Mouse (Mus musculus) neural tube, embryonic 13.5 days (tissue): Measurements from ENCODE around the gene Ptcd2. TPM values are rescaled to one million over a fixed set of nuclear protein-coding genes. Genes with fewer than 3 reads are reported as not detected.

Experiments used
- ATAC-seq: fragments of 200-750 bp; cut with Nextera tagmentation; 2 replicates; pipeline ENCODE4 v1.8.0; 2017; ENCODE audit warnings: low read depth, mild to moderate bottlenecking, moderate TSS enrichment, moderate library complexity
- H3K27ac ChIP-seq: fragments of 300-500 bp; sonication (generic); replicated peaks from 2 replicates; pipeline ENCODE4 v1.5.1; 2015; ENCODE audit warnings: moderate library complexity, mild to moderate bottlenecking, inconsistent platforms
- H3K27me3 ChIP-seq: fragments of 300-500 bp; sonication (generic); 2 replicates; pipeline ENCODE4 v1.6.1; 2015; ENCODE audit warnings: mild to moderate bottlenecking, inconsistent platforms
- H3K36me3 ChIP-seq: fragments of 300-500 bp; sonication (generic); 2 replicates; pipeline ENCODE4 v1.6.1; 2015; ENCODE audit warnings: mild to moderate bottlenecking, inconsistent platforms
- H3K4me1 ChIP-seq: fragments of 300-500 bp; sonication (generic); replicated peaks from 2 replicates; pipeline ENCODE4 v1.6.1; 2015; ENCODE audit warnings: inconsistent platforms
- H3K4me2 ChIP-seq: fragments of 300-500 bp; sonication (generic); 2 replicates; pipeline ENCODE4 v1.6.1; 2015; ENCODE audit warnings: inconsistent platforms, mild to moderate bottlenecking, moderate library complexity
- H3K4me3 ChIP-seq: fragments of 300-500 bp; sonication (generic); 2 replicates; pipeline ENCODE4 v1.5.1; 2015; ENCODE audit warnings: mild to moderate bottlenecking, inconsistent platforms
- H3K9ac ChIP-seq: fragments of 300-500 bp; sonication (generic); 2 replicates; pipeline ENCODE4 v1.6.1; 2015; ENCODE audit warnings: moderate library complexity, mild to moderate bottlenecking, inconsistent platforms
- H3K9me3 ChIP-seq: fragments of 300-500 bp; sonication (generic); 2 replicates; pipeline ENCODE4 v1.6.1; 2016; ENCODE audit warnings: inconsistent platforms
- WGBS: fragments of 180-500 bp; shearing (Covaris S2); methylation state at CpG from one replicate; pipeline ENCODE4 v1.1.7; 2015; 5-methylcytosine and 5-hydroxymethylcytosine counted together
- polyA plus RNA-seq: library from polyadenylated mRNA; unstranded; fragments of >200 nt; fragmentation: Nextera tagmentation; extraction: Ambion mirVana; gene quantifications from 2 replicates; pipeline ENCODE4 v1.2.1, GENCODE M21; 2015

Gene Ptcd2
- polyA plus RNA-seq, 1 experiment from 2014 or later = 52.8 TPM

DNA sequence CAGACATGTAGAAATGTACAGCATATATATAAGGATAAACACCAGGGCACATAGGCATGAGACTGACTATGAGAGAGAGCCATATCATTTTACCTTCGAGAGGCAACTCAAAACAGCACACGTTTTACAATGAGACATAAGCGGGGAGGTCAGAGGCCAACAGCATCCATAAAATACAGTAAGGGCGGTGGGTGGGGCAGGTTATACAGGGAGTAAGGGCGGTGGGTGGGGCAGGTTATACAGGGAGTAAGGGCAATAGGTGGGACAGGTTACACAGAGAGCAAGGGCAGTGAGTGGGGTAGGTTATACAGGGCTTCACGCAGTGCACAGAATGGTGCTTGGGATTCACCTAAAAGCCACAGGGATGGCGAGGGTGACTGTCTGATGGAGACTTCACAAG is 24.1 kb downstream of the Ptcd2 start:
- Histone ChIP-seq H3K9ac (no peak overlapping the region), H3K9me3 (no peaks in the 10 kb centered on the region), H3K4me2 (no peak overlapping the region), H3K36me3 (peaks cover 49% of the 10 kb centered on the region), H3K27me3 (no peaks in the 10 kb centered on the region), H3K4me3 (no peak overlapping the region), H3K27ac (no peak overlapping the region), H3K4me1 (no peaks in the 10 kb centered on the region)
- 89% methylated on average over 7 of the region's 7 CpGs for WGBS
- ATAC-seq = no peak

DNA sequence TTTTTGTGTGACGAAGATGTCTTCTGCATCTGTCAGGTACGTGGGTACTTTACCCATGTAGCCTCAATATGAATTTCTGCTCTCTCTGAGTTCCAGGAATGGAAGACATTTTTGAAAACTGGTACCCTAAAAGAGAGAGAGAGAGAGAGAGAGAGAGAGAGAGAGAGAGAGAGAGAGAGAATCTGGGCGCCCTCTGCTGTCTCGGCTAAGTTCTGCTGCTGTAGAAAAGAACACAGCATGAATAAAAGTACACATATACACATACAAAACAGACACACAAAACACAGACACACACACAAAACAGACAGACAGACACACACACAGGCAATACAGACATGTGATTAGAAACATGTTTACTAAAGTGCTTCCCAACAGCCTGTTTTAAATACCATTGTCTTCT is 27.4 kb downstream of the Ptcd2 start:
- H3K9me3 ChIP-seq = no peaks in the 10 kb centered on the region
- H3K4me1 ChIP-seq = no peaks in the 10 kb centered on the region
- no peak overlapping the region for H3K4me2 ChIP-seq
- 60% methylated on average over 4 of the region's 4 CpGs for WGBS
- H3K4me3 ChIP-seq = no peak overlapping the region
- no peaks in the 10 kb centered on the region for H3K27me3 ChIP-seq
- no peak overlapping the region for H3K27ac ChIP-seq
- ATAC-seq = no peak; the same call in 1 of the 2 replicates
- H3K36me3 ChIP-seq = peaks cover 25% of the 10 kb centered on the region
- no peak overlapping the region for H3K9ac ChIP-seq

DNA sequence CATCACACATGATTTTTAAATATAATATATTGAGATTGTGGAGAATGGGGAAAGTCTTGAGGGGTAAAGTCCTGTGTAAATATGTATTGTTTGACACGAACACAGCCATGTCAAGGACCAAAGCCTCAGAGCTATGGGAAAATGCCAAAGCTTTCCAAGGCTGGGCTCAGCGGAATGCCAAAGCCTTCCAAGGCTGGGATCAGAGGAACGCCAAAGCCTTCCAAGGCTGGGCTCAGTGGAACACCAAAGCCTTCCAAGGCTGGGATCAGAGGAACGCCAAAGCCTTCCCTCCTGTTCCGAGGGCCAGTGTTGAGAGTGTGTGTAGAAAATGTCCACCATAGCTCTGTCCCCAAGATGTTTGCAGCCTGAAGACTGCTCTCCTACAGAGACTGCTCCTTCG is 28.1 kb downstream of the Ptcd2 start:
- peaks cover 24% of the 10 kb centered on the region for H3K36me3 ChIP-seq
- H3K27me3 ChIP-seq = no peaks in the 10 kb centered on the region
- no peak overlapping the region for H3K27ac ChIP-seq
- H3K4me1 ChIP-seq = no peaks in the 10 kb centered on the region
- ATAC-seq = no peak
- WGBS = 87% methylated on average over 6 of the region's 6 CpGs
- H3K9ac ChIP-seq = no peak overlapping the region
- no peak overlapping the region for H3K4me2 ChIP-seq
- no peak overlapping the region for H3K4me3 ChIP-seq
- no peaks in the 10 kb centered on the region for H3K9me3 ChIP-seq

DNA sequence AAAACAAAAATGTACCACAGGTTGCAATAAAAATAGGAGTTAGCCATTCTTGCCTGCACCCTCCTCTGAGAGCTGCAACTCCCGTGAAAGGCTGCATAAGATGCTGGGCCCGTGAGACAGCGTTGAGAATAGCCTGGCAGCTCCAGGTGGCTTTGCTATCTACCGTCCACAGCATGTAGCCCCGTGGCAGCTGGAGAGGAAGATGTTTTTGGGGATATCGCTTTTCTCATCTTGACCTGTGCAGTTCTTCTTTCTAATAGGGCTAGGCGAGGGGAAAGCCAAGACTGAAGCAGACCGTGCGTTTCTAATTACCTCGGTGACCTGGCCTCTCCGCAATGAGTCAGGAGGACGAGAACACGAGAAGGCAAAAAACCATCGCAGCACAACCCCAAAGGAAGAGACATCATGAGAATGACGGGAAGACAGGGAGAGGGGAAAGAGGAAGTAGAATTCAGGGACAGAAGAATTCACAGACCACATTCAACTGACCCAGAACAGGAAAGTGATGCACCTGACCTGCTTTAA is 29.8 kb downstream of the Ptcd2 start:
- no peak for ATAC-seq
- Histone ChIP-seq H3K4me2 (no peak overlapping the region), H3K9me3 (no peaks in the 10 kb centered on the region), H3K9ac (no peak overlapping the region), H3K4me1 (no peaks in the 10 kb centered on the region), H3K27ac (no peak overlapping the region), H3K27me3 (no peaks in the 10 kb centered on the region), H3K36me3 (peaks cover 8% of the 10 kb centered on the region), H3K4me3 (no peak overlapping the region)
- WGBS = 86% methylated on average over 15 of the region's 15 CpGs

DNA sequence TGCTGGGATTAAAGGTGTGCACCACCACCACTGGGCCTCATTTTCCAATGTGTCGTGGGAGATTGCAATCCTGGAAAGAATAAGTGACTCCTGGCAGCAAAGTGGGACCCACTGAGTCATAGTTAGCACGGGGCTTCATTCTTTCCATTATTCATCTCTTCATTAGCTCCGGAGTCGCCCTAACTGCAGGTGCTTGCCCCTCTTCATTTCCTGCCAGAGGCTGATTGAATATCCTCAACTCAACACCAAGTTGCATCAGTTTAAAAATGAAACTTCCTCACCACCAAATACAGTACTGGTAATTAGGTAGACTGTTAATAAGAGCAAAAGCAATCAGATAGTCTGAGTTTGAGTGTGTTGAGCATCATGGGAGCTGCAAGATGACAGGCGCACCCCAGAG is 30.4 kb downstream of the Ptcd2 start:
- H3K27me3 ChIP-seq = no peaks in the 10 kb centered on the region
- H3K9me3 ChIP-seq = no peaks in the 10 kb centered on the region
- no peak overlapping the region for H3K9ac ChIP-seq
- H3K4me2 ChIP-seq = no peak overlapping the region
- H3K36me3 ChIP-seq = 0 out of 2 replicates have a peak, but pooled peaks cover 2% of the 10 kb centered on the region
- H3K27ac ChIP-seq = no peak overlapping the region
- H3K4me1 ChIP-seq = no peaks in the 10 kb centered on the region
- no peak for ATAC-seq
- WGBS = 87% methylated on average over 5 of the region's 5 CpGs
- no peak overlapping the region for H3K4me3 ChIP-seq

DNA sequence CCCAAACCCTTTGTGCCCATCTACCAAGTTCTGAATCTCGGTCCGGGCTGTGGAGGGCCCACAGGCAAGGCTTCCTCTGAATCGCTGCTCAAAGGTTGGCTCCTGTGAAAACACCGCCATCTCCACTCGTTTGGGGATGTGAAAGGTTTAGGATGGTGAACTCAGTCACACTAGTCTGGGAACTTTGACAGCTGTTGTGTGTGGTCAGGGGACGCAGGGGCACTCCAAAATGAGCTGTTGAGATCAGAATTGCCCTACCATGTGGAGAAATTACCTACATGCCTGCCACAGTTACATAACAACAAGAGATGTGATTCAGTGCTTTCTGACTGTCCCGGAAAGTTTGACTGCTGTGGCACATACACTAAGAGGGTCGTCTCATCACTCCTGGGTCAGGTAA is 36.1 kb downstream of the Ptcd2 start:
- Histone ChIP-seq H3K9ac (no peak overlapping the region), H3K9me3 (no peaks in the 10 kb centered on the region), H3K27ac (no peak overlapping the region), H3K27me3 (no peaks in the 10 kb centered on the region), H3K36me3 (no peaks in the 10 kb centered on the region), H3K4me3 (no peak overlapping the region), H3K4me2 (no peak overlapping the region), H3K4me1 (no peaks in the 10 kb centered on the region)
- ATAC-seq = no peak
- WGBS = 86% methylated on average over 8 of the region's 8 CpGs

DNA sequence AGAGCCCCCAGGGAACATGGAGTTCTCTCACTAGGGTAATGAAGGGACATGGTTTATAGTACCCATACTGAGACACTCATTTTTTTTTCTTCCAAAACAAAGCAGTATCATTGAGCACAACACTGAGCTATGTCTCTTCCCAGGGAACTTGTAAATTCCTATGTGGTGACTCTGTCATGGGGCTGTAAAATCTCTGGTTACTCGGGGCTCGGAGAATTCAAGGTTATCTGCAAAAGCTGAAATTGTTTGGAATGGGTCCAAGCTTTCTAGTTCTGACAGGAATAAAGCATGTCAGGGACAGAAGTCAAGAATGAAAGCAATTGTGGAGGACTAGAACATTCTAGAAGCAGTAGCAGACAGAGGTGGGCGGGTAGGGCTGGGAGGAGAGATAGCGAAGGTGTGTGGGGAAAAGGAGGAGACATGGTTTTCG is 36.6 kb downstream of the Ptcd2 start:
- H3K9ac ChIP-seq = no peak overlapping the region
- H3K27me3 ChIP-seq = no peaks in the 10 kb centered on the region
- ATAC-seq = no peak
- H3K4me3 ChIP-seq = no peak overlapping the region
- WGBS = 80% methylated on average over 5 of the region's 5 CpGs
- no peaks in the 10 kb centered on the region for H3K36me3 ChIP-seq
- H3K27ac ChIP-seq = no peak overlapping the region
- H3K9me3 ChIP-seq = no peaks in the 10 kb centered on the region
- no peak overlapping the region for H3K4me2 ChIP-seq
- no peaks in the 10 kb centered on the region for H3K4me1 ChIP-seq

DNA sequence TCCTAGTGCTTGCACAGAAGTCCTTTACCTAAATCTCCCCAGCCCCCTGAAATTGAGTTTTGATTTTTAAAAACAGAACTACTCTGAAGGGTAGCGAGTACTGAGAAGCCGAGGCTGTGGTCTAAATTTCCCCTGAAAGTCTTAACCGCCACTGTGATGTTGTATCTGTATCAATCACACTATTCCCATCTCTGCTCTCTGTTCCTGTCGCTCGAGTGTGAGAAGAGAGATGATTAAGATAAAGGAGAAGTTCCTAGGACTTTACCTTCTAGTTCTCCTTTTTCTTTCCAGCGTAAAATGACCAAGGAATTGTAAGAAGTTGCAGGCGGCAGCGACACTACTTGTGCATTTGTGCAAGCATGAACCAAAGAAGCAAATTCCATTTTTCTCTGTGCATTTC is 38.3 kb downstream of the Ptcd2 start:
- Histone ChIP-seq H3K36me3 (no peaks in the 10 kb centered on the region), H3K4me3 (no peak overlapping the region), H3K4me2 (no peak overlapping the region), H3K9me3 (no peaks in the 10 kb centered on the region), H3K27ac (no peak overlapping the region), H3K9ac (no peak overlapping the region), H3K27me3 (no peaks in the 10 kb centered on the region), H3K4me1 (no peaks in the 10 kb centered on the region)
- ATAC-seq = no peak
- WGBS = 90% methylated on average over 8 of the region's 8 CpGs

DNA sequence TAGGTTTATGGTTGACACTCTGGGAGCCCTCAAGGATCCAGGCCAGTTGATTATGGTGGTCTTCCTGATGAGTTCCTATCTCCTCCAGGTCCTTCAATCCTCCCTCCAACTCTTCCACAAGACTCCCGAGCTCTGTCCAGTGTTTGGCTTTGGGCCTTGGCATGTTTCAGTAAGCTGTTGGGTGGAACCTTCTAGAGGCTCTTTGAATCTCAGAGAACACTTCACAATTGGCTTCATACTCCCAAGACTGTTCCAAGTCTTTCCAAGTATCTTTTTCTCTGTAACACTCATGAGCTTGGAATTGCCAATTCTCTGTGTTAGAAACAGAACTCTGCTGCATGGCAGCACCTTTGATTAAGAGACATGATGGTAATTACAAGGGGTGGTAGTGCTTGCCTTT is 39.3 kb downstream of the Ptcd2 start:
- no peaks in the 10 kb centered on the region for H3K27me3 ChIP-seq
- ATAC-seq = no peak
- H3K4me3 ChIP-seq = no peak overlapping the region
- H3K9ac ChIP-seq = no peak overlapping the region
- no peaks in the 10 kb centered on the region for H3K36me3 ChIP-seq
- H3K4me1 ChIP-seq = no peaks in the 10 kb centered on the region
- H3K27ac ChIP-seq = no peak overlapping the region
- 83% methylated on average over 1 of the region's 1 CpGs for WGBS
- no peak overlapping the region for H3K4me2 ChIP-seq
- no peaks in the 10 kb centered on the region for H3K9me3 ChIP-seq

DNA sequence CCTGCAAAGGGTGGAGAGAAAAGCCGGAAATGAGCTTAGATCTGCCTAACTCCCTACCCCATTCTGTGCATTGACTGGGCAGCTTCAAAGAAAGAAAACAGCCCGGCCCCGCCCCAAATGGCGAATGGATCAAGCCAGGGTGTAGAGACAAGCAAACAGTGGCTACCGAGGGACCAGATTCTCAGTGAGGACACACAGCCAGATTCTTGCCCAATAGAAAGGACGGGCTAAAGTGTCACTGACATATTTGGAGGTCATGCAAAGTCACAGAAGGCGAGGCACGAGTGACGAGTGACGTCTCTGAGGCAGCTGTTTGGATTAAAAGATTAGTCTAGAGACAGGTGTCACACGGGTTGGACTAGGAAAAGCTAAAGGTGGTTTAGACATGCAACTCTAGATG is 40.1 kb downstream of the Ptcd2 start:
- Histone ChIP-seq H3K4me1 (no peaks in the 10 kb centered on the region), H3K36me3 (no peaks in the 10 kb centered on the region), H3K4me2 (no peak overlapping the region), H3K27ac (no peak overlapping the region), H3K9me3 (no peaks in the 10 kb centered on the region), H3K27me3 (no peaks in the 10 kb centered on the region), H3K4me3 (no peak overlapping the region), H3K9ac (no peak overlapping the region)
- WGBS = 83% methylated on average over 11 of the region's 11 CpGs
- ATAC-seq = no peak

DNA sequence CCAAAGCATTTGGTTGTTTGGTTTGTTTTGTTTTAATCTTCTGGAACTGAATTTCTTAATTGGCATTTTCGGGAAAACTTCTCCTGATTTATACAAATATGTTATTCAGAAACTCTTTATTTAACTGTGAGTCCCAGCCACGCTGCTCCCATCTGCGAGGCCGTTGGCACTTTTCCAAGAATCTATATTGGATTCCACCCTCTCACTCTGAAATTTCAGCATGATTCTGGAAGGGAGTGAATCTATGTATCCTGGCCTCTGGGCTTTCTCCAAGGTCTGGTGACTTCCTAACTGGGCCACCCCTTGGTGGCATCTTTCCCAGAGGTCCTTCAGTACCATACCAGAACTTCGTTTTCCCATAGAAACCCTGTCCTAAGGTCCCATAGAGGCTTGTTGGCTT is 40.7 kb downstream of the Ptcd2 start:
- Histone ChIP-seq H3K27me3 (no peaks in the 10 kb centered on the region), H3K27ac (no peak overlapping the region), H3K4me3 (no peak overlapping the region), H3K36me3 (no peaks in the 10 kb centered on the region), H3K9me3 (no peaks in the 10 kb centered on the region), H3K9ac (no peak overlapping the region), H3K4me1 (no peaks in the 10 kb centered on the region), H3K4me2 (no peak overlapping the region)
- ATAC-seq = no peak
- WGBS = 65% methylated on average over 5 of the region's 5 CpGs

DNA sequence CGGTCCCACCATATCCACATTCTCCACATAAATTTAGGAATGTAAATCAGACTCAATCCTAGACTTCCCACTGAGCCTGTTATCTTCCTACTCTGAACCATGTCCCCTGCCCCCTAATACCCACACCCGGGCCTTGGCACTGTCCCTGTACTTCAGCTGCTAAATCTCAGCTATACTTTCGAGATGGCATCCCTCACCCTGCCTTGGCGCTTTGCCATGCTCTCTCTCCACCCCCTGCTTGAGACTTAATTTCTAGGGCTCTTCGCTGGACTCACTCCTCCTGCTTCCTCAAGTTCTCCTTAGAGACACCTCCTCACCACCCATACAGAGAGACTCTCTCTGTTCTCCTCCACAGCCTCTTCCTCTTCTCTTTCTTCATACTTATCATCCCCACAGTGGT is 44.6 kb downstream of the Ptcd2 start:
- Histone ChIP-seq H3K27me3 (no peaks in the 10 kb centered on the region), H3K4me3 (no peak overlapping the region), H3K27ac (no peak overlapping the region), H3K9ac (no peak overlapping the region), H3K36me3 (no peaks in the 10 kb centered on the region), H3K4me2 (no peak overlapping the region), H3K9me3 (no peaks in the 10 kb centered on the region), H3K4me1 (no peaks in the 10 kb centered on the region)
- ATAC-seq = no peak
- WGBS = 84% methylated on average over 5 of the region's 5 CpGs

DNA sequence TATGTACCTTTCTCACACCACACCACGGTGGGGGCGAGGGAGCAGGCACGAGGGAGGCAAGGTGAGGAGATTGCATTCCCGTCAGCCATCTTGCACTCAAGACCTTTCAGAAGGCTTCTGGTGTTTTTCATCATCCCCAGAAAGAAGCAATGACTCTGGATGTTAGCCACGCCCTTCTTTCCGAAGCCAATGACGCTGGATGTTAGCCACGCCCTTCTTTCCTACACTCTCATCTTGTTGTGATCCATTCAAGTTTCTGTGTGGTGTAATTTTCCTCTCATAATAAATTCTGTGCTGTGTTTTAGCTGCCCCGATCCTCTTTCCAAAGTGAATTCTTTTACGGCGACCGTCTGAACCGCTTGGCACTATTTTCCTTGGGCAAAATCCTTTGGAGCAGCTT is 50.3 kb downstream of the Ptcd2 start:
- ATAC-seq = no peak

More for the DNA sequence above, 50.3 kb downstream of the Ptcd2 start:
- 93% methylated on average over 13 of the region's 13 CpGs for WGBS
- H3K36me3 ChIP-seq = no peaks in the 10 kb centered on the region
- no peak overlapping the region for H3K27ac ChIP-seq
- no peak overlapping the region for H3K9ac ChIP-seq
- no peaks in the 10 kb centered on the region for H3K27me3 ChIP-seq
- no peaks in the 10 kb centered on the region for H3K9me3 ChIP-seq
- H3K4me2 ChIP-seq = no peak overlapping the region
- H3K4me3 ChIP-seq = no peak overlapping the region
- H3K4me1 ChIP-seq = no peaks in the 10 kb centered on the region
